ENCODE assay signal across 8 mouse cellular contexts in genomic region chr5:138623478-138623875, GRCm38 (mm10). TPM values are rescaled to one million over a fixed set of nuclear protein-coding genes. Genes with fewer than 3 reads are reported as not detected.
A peak's percentile ranks its signal among the peaks of the same experiment; 100 is the strongest.
DNase-seq lines count a peak whose midpoint lies in the region; ATAC-seq and TF ChIP-seq lines count a peak whose summit lies in the region.

No protein-coding gene starts in this region.

- no peak for TF ChIP-seq POLR2A in cortical plate, adult 2 months (IDR thresholded peaks at IDR 0.05; ENCODE audit: extremely low read depth, insufficient read depth, low read length)

- H3K4me1 ChIP-seq in kidney, embryonic 16.5 days (ENCODE audit: insufficient read depth, low read length), result peaks cover 15% of the 10 kb centered on the region
- no peaks in the 10 kb centered on the region for H3K4me1 ChIP-seq in cortical plate, adult 2 months (ENCODE audit: control insufficient read depth, insufficient read depth, low read length)
- H3K4me1 ChIP-seq in hindbrain, postnatal 0 days (ENCODE audit: insufficient read depth, low read length), result peaks cover 17% of the 10 kb centered on the region; the same call in 1 of the 2 replicates

- peak overlapping the region; percentile 87 for H3K9ac ChIP-seq in kidney, embryonic 16.5 days (replicated peaks; ENCODE audit: low read length)
- peak overlapping the region; percentile 93 for H3K9ac ChIP-seq in hindbrain, postnatal 0 days (replicated peaks; ENCODE audit: low read length)

- peak overlapping the region; percentile 71 for H3K4me2 ChIP-seq in kidney, embryonic 16.5 days (replicated peaks; ENCODE audit: low read depth, low read length)
- peak overlapping the region; percentile 74 for H3K4me2 ChIP-seq in hindbrain, postnatal 0 days (ENCODE audit: low read depth, low read length)

- H3K36me3 ChIP-seq in kidney, embryonic 16.5 days (ENCODE audit: insufficient read depth, low read length), result peaks cover 4% of the 10 kb centered on the region; the same call in 1 of the 2 replicates
- H3K36me3 ChIP-seq in hindbrain, postnatal 0 days (ENCODE audit: insufficient read depth, low read length), result no peaks in the 10 kb centered on the region

- no peaks in the 10 kb centered on the region for H3K27me3 ChIP-seq in kidney, embryonic 16.5 days (ENCODE audit: insufficient read depth, low read length)
- H3K27me3 ChIP-seq in hindbrain, postnatal 0 days (ENCODE audit: insufficient read depth, low read length), result no peaks in the 10 kb centered on the region

- WGBS in kidney, embryonic 16.5 days, result 7% methylated on average over 3 of the region's 3 CpGs
- WGBS in hindbrain, postnatal 0 days, result 9% methylated on average over 3 of the region's 3 CpGs

- H3K27ac ChIP-seq in kidney, embryonic 16.5 days (ENCODE audit: low read length), result no peak overlapping the region; the same call in 1 of the 2 replicates
- no peak overlapping the region for H3K27ac ChIP-seq in cortical plate, adult 2 months (ENCODE audit: insufficient read depth, low read length)
- H3K27ac ChIP-seq in hindbrain, postnatal 0 days, result peak overlapping the region; percentile 96

- peak overlapping the region; percentile 85 for H3K4me3 ChIP-seq in kidney, embryonic 16.5 days (ENCODE audit: low read length)
- peak overlapping the region; percentile 86 for H3K4me3 ChIP-seq in cortical plate, adult 2 months (ENCODE audit: insufficient read depth, low read length)
- H3K4me3 ChIP-seq in hindbrain, postnatal 0 days (ENCODE audit: low read length), result peak overlapping the region; percentile 76

- no peak for TF ChIP-seq CTCF in cortical plate, adult 2 months (IDR thresholded peaks at IDR 0.05; ENCODE audit: extremely low read depth, insufficient read depth, low read length)
- no peak for TF ChIP-seq CTCF in hindbrain, postnatal 0 days (IDR thresholded peaks at IDR 0.05; ENCODE audit: low read depth)

- H3K9me3 ChIP-seq in kidney, embryonic 16.5 days (ENCODE audit: low read length), result peaks cover 1% of the 10 kb centered on the region
- no peaks in the 10 kb centered on the region for H3K9me3 ChIP-seq in hindbrain, postnatal 0 days (ENCODE audit: low read length)

- DNase-seq in kidney, adult 8-10 months, result no peak
- DNase-seq in hindbrain, postnatal 0 days (ENCODE audit: low spot score), result peak; percentile 32
- DNase-seq in neural tube, embryonic 10.5 days (ENCODE audit: extremely low spot score, low spot score), result peak; percentile 19
- DNase-seq in layer of hippocampus, postnatal 14 days (ENCODE audit: low spot score in 2 of 2), result no peak
- DNase-seq in thymus, postnatal 14 days, result no peak

- no peak for ATAC-seq in kidney, embryonic 16.5 days (ENCODE audit: low FRiP score, low TSS enrichment)
- no peak for ATAC-seq in hindbrain, postnatal 0 days
- ATAC-seq in granulocyte monocyte progenitor cell, adult 5-6 weeks (replicated peaks; ENCODE audit: poor library complexity, severe bottlenecking), result no peak

RNA-seq across cellular contexts. Expression of gene A430033K04Rik, which starts 0.8 kb away (rescaled TPM):
- polyA plus RNA-seq in kidney, embryonic 16.5 days (2015; fragmentation: Nextera tagmentation; extraction: Ambion mirVana), result 14.8 and 15.3 TPM in 2 replicates
- 10.3 and 11.5 TPM in 2 replicates for polyA plus RNA-seq in cortical plate, adult 2 months (2012; rRNA removed)
- 8.9 and 12.1 TPM in 2 replicates for total RNA-seq in hindbrain, postnatal 0 days (2014; rRNA removed)
- polyA plus RNA-seq in hindbrain, postnatal 0 days (2015; fragmentation: Nextera tagmentation; extraction: Ambion mirVana), result 11.6 and 12.1 TPM in 2 replicates
- total RNA-seq in layer of hippocampus, postnatal 14 days (2021), result 10 to 100 TPM; 12.1 to 13.5 TPM
- total RNA-seq in granulocyte monocyte progenitor cell, adult 5-6 weeks (2014; fragmentation: Nextera tagmentation), result 6.7 and 14.7 TPM in 2 replicates
- total RNA-seq in granulocyte monocyte progenitor cell, adult 5-6 weeks (2017), result 9.0 and 11.9 TPM in 2 replicates

RNA-seq across cellular contexts. Expression of gene Zfp68, which starts 3.9 kb away (rescaled TPM):
- 63.8 and 65.9 TPM in 2 replicates for polyA plus RNA-seq in kidney, embryonic 16.5 days (2015; fragmentation: Nextera tagmentation; extraction: Ambion mirVana)
- 19.9 and 20.9 TPM in 2 replicates for polyA plus RNA-seq in cortical plate, adult 2 months (2012; rRNA removed)
- 32.2 and 36.6 TPM in 2 replicates for total RNA-seq in hindbrain, postnatal 0 days (2014; rRNA removed)
- polyA plus RNA-seq in hindbrain, postnatal 0 days (2015; fragmentation: Nextera tagmentation; extraction: Ambion mirVana), result 43.3 and 46.3 TPM in 2 replicates
- total RNA-seq in layer of hippocampus, postnatal 14 days (2021), result 10 to 100 TPM; 27.0 to 29.5 TPM
- 34.4 and 34.7 TPM in 2 replicates for total RNA-seq in granulocyte monocyte progenitor cell, adult 5-6 weeks (2014; fragmentation: Nextera tagmentation)
- 56.2 and 72.1 TPM in 2 replicates for total RNA-seq in granulocyte monocyte progenitor cell, adult 5-6 weeks (2017)

RNA-seq across cellular contexts. Expression of gene 1700123K08Rik, which starts 59.0 kb away (rescaled TPM):
- polyA plus RNA-seq in kidney, embryonic 16.5 days (2015; fragmentation: Nextera tagmentation; extraction: Ambion mirVana), result not detected in 2 replicates
- 0.19 TPM in 1 of 2 replicates, not detected in the other for polyA plus RNA-seq in cortical plate, adult 2 months (2012; rRNA removed)
- total RNA-seq in hindbrain, postnatal 0 days (2014; rRNA removed), result not detected in 2 replicates
- polyA plus RNA-seq in hindbrain, postnatal 0 days (2015; fragmentation: Nextera tagmentation; extraction: Ambion mirVana), result not detected in 2 replicates
- total RNA-seq in layer of hippocampus, postnatal 14 days (2021), result not detected
- total RNA-seq in granulocyte monocyte progenitor cell, adult 5-6 weeks (2014; fragmentation: Nextera tagmentation), result not detected in 2 replicates
- not detected in 2 replicates for total RNA-seq in granulocyte monocyte progenitor cell, adult 5-6 weeks (2017)

Comparison
In these comparisons a context has a peak if more than half of its experiments do, and no peak if none do; other contexts are left out.
1. DNase-seq: peak in hindbrain, postnatal 0 days (single experiment) and neural tube, embryonic 10.5 days (single experiment); none in kidney, adult 8-10 months (0 of 2), layer of hippocampus, postnatal 14 days (0 of 2) and thymus, postnatal 14 days (single experiment).
2. Peak in every context shown above with its lines, with median percentiles within 50 percentile points of each other: H3K4me3 ChIP-seq.